Mouse (Mus musculus): ENCODE measurements around the gene Kif26a. TPM values are rescaled to one million over a fixed set of nuclear protein-coding genes. Genes with fewer than 3 reads are reported as not detected.
A peak's percentile ranks its signal among the peaks of the same experiment; 100 is the strongest.

Kif26a gene
- total and polyA plus RNA-seq, 2 experiments from 2014 or later = 2.8 to 26.0 TPM

DNA sequence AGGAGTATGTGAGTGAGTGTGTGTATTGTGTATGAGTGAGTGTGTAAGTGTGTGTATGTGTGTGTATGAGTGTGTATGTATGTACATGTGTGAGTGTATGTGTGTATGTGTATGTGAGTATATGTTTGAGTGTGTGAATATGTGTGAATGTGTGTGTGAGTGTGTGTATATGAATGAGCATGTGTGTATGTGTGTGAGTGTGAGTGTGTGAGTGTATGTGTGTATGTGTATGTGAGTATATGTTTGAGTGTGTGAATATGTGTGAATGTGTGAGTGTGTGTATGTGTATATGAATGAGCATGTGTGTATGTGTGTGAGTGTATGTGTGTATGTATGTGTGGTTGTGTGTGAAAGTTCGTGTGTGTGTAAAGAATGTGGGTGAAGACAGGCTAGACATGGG lies 80.2 kb downstream of the Kif26a start:
- no peaks in the 10 kb centered on the region for H3K9me3 ChIP-seq (replicated peaks; ENCODE audit: control insufficient read depth, low read length)
- WGBS = 85% methylated on average over 1 of the region's 1 CpGs
- H3K4me2 ChIP-seq (ENCODE audit: low read depth, low read length) = no peak overlapping the region

GRCm38 (mm10) chr12:112226656-112227055 lies 80.6 kb downstream of the Kif26a start:
- 0 out of 2 replicates have a peak, but pooled peaks cover 4% of the 10 kb centered on the region for H3K27me3 ChIP-seq (ENCODE audit: control insufficient read depth, insufficient read depth, low read length)
- no peak overlapping the region for H3K4me2 ChIP-seq (ENCODE audit: low read depth, low read length)
- H3K36me3 ChIP-seq (replicated peaks; ENCODE audit: control insufficient read depth, insufficient read depth, low read length) = no peaks in the 10 kb centered on the region
- no peak for TF ChIP-seq CTCF (IDR thresholded peaks at IDR 0.05; ENCODE audit: low read depth)
- no peak for TF ChIP-seq EP300 (IDR thresholded peaks at IDR 0.05; ENCODE audit: low read depth)
- no peaks in the 10 kb centered on the region for H3K4me1 ChIP-seq (ENCODE audit: control insufficient read depth, insufficient read depth)
- 93% methylated on average over 2 of the region's 2 CpGs for WGBS
- DNase-seq (ENCODE audit: low spot score) (no peak), ATAC-seq (ENCODE audit: insufficient read depth, low read depth) (no peak)
- no peak overlapping the region for H3K27ac ChIP-seq (ENCODE audit: low read depth)
- H3K9ac ChIP-seq (replicated peaks; ENCODE audit: low read depth, low read length) = no peak overlapping the region
- no peaks in the 10 kb centered on the region for H3K9me3 ChIP-seq (replicated peaks; ENCODE audit: control insufficient read depth, low read length)
- no peak overlapping the region for H3K4me3 ChIP-seq (ENCODE audit: low read depth, low read length)

More for the DNA sequence above, 80.2 kb downstream of the Kif26a start:
- ATAC-seq (ENCODE audit: insufficient read depth, low read depth) = no peak
- DNase-seq (ENCODE audit: low spot score) = no peak
- no peak overlapping the region for H3K9ac ChIP-seq (replicated peaks; ENCODE audit: low read depth, low read length)
- H3K27ac ChIP-seq (ENCODE audit: low read depth) = no peak overlapping the region
- TF ChIP-seq CTCF (IDR thresholded peaks at IDR 0.05; ENCODE audit: low read depth) (no peak), EP300 (IDR thresholded peaks at IDR 0.05; ENCODE audit: low read depth) (no peak)
- 0 out of 2 replicates have a peak, but pooled peaks cover 4% of the 10 kb centered on the region for H3K27me3 ChIP-seq (ENCODE audit: control insufficient read depth, insufficient read depth, low read length)
- no peak overlapping the region for H3K4me3 ChIP-seq (ENCODE audit: low read depth, low read length)
- H3K36me3 ChIP-seq (replicated peaks; ENCODE audit: control insufficient read depth, insufficient read depth, low read length) = no peaks in the 10 kb centered on the region
- no peaks in the 10 kb centered on the region for H3K4me1 ChIP-seq (ENCODE audit: control insufficient read depth, insufficient read depth)

GRCm38 (mm10) chr12:112229084-112229483 lies 83.1 kb downstream of the Kif26a start:
- TF ChIP-seq EP300 (IDR thresholded peaks at IDR 0.05; ENCODE audit: low read depth) (no peak), CTCF (IDR thresholded peaks at IDR 0.05; ENCODE audit: low read depth) (no peak)

GRCm38 (mm10) chr12:112230196-112230595 lies 84.2 kb downstream of the Kif26a start:
- H3K9me3 ChIP-seq (replicated peaks; ENCODE audit: control insufficient read depth, low read length) = no peaks in the 10 kb centered on the region
- no peak overlapping the region for H3K27ac ChIP-seq (ENCODE audit: low read depth)
- no peak overlapping the region for H3K4me2 ChIP-seq (ENCODE audit: low read depth, low read length)
- no peak for TF ChIP-seq EP300 (IDR thresholded peaks at IDR 0.05; ENCODE audit: low read depth)
- no peak for TF ChIP-seq CTCF (IDR thresholded peaks at IDR 0.05; ENCODE audit: low read depth)
- H3K4me3 ChIP-seq (ENCODE audit: low read depth, low read length) = no peak overlapping the region
- no peaks in the 10 kb centered on the region for H3K27me3 ChIP-seq (ENCODE audit: control insufficient read depth, insufficient read depth, low read length)
- no peaks in the 10 kb centered on the region for H3K4me1 ChIP-seq (ENCODE audit: control insufficient read depth, insufficient read depth)
- DNase-seq (ENCODE audit: low spot score) = no peak
- no peak for ATAC-seq (ENCODE audit: insufficient read depth, low read depth)
- 54% methylated on average over 2 of the region's 2 CpGs for WGBS
- no peak overlapping the region for H3K9ac ChIP-seq (replicated peaks; ENCODE audit: low read depth, low read length)
- no peaks in the 10 kb centered on the region for H3K36me3 ChIP-seq (replicated peaks; ENCODE audit: control insufficient read depth, insufficient read depth, low read length)

More at GRCm38 (mm10) chr12:112229084-112229483, 83.1 kb downstream of the Kif26a start:
- no peak for ATAC-seq (ENCODE audit: insufficient read depth, low read depth)
- no peak for DNase-seq (ENCODE audit: low spot score)
- no peak overlapping the region for H3K9ac ChIP-seq (replicated peaks; ENCODE audit: low read depth, low read length)
- no peak overlapping the region for H3K4me3 ChIP-seq (ENCODE audit: low read depth, low read length)
- H3K4me2 ChIP-seq (ENCODE audit: low read depth, low read length) = no peak overlapping the region
- H3K9me3 ChIP-seq (replicated peaks; ENCODE audit: control insufficient read depth, low read length) = no peaks in the 10 kb centered on the region
- H3K27me3 ChIP-seq (ENCODE audit: control insufficient read depth, insufficient read depth, low read length) = no peaks in the 10 kb centered on the region
- H3K36me3 ChIP-seq (replicated peaks; ENCODE audit: control insufficient read depth, insufficient read depth, low read length) = no peaks in the 10 kb centered on the region
- H3K4me1 ChIP-seq (ENCODE audit: control insufficient read depth, insufficient read depth) = no peaks in the 10 kb centered on the region
- no peak overlapping the region for H3K27ac ChIP-seq (ENCODE audit: low read depth)
- 70% methylated on average over 10 of the region's 10 CpGs for WGBS

MicroRNAs within 50 kb of the gene (microRNA counts, 519-probe panel; counts per million panel counts)
- microRNA mmu-miR-203 = not detected

Small RNA genes lying within 50 kb of the gene (microRNA-seq; reads per million reads assigned to microRNA genes)
- gene Mir203 (241 reads per million, percentile 67 among the genes with 10 or more reads in this experiment), gene Mir3073a (not detected), gene Mir3073b (not detected)

Other genes with a start within 250 kb of the Kif26a start
- 18.2 TPM in 2 replicates for gene Ppp1r13b, start 238.1 kb upstream of the Kif26a start, total RNA-seq (2014; rRNA removed; ENCODE audit: low replicate concordance)
- gene Ppp1r13b, start 238.1 kb upstream of the Kif26a start, polyA plus RNA-seq (2015; fragmentation: Nextera tagmentation; extraction: Ambion mirVana) = 9.9 and 11.2 TPM in 2 replicates
- 727 and 889 TPM in 2 replicates for gene Atp5mpl, start 179.2 kb upstream of the Kif26a start, total RNA-seq (2014; rRNA removed; ENCODE audit: low replicate concordance)
- 3,038 and 3,095 TPM in 2 replicates for gene Atp5mpl, start 179.2 kb upstream of the Kif26a start, polyA plus RNA-seq (2015; fragmentation: Nextera tagmentation; extraction: Ambion mirVana)
- gene Tdrd9, start 174.6 kb upstream of the Kif26a start, total RNA-seq (2014; rRNA removed; ENCODE audit: low replicate concordance) = 0.04 TPM in 1 of 2 replicates, not detected in the other
- 0.11 and 0.27 TPM in 2 replicates for gene Tdrd9, start 174.6 kb upstream of the Kif26a start, polyA plus RNA-seq (2015; fragmentation: Nextera tagmentation; extraction: Ambion mirVana)
- gene Rd3l, start 164.9 kb upstream of the Kif26a start, total RNA-seq (2014; rRNA removed; ENCODE audit: low replicate concordance) = not detected in 2 replicates
- gene Rd3l, start 164.9 kb upstream of the Kif26a start, polyA plus RNA-seq (2015; fragmentation: Nextera tagmentation; extraction: Ambion mirVana) = 0.55 and 0.77 TPM in 2 replicates
- 0.04 and 3.6 TPM in 2 replicates for gene Aspg, start 39.5 kb upstream of the Kif26a start, total RNA-seq (2014; rRNA removed; ENCODE audit: low replicate concordance)
- gene Aspg, start 39.5 kb upstream of the Kif26a start, polyA plus RNA-seq (2015; fragmentation: Nextera tagmentation; extraction: Ambion mirVana) = 0.08 and 0.11 TPM in 2 replicates